Comparison of ENCODE assay signal across 8 mouse cellular contexts in the genomic region with DNA sequence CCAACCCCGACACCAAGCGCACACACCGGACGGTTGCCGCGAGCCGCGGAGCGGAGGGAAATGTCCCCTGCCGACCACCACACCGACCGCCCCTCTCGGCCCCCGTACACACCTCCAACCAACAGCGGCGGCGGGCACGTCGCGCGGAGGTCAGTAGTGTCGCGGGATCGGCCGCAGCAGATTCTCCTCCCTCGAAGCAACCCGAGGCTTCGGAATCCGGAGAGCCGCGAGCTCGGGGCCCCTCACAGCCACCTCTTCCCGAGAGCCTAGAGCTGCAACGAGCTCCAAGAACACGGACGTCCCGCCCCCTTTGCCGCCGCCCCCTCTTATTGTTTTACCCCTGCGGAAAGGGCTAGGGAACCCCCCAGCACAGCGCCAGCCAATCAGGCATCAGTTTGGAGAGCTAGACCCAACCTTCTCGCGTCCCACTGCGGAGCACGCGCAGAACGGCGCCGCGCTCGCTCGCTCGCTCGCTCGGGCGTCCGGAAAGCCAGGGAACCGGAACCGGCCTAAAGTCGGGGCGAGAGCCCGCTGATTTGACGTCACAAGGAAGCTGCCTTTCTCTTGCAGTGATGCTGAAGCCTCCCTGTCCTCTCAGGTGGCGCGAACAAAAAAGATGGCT. TPM values are rescaled to one million over a fixed set of nuclear protein-coding genes. Genes with fewer than 3 reads are reported as not detected.
DNase-seq lines count a peak whose midpoint lies in the region; ATAC-seq lines count a peak whose summit lies in the region.

Gene G3bp2 (minus strand): TSS at position 303 of the 622 bp plus-strand sequence.

- peak; percentile 100 for DNase-seq in Muller cell, postnatal 12 days (ENCODE audit: inconsistent ontology term)
- peak; percentile 97 for DNase-seq in cerebellum, adult 9-11 months
- DNase-seq in frontal cortex, adult 2 months (ENCODE audit: extremely low spot score in 1 of 2, low spot score in 1 of 2) = peak; percentile 90 to 96
- peak; percentile 98 for DNase-seq in hindbrain, embryonic 11.5 days (ENCODE audit: low spot score)
- DNase-seq in layer of hippocampus, postnatal 10 days (ENCODE audit: low spot score in 2 of 2) = peak; percentile 97 to 98
- peak; percentile 99 for DNase-seq in lung, postnatal 10 days
- peak; percentile 98 for DNase-seq in ovary, postnatal 36 days (ENCODE audit: low spot score)
- peak; percentile 98 for DNase-seq in thymus, postnatal 25 days

- peak within 1 kb of the TSS; percentile 74 for H3K4me2 ChIP-seq in hindbrain, embryonic 11.5 days (replicated peaks; ENCODE audit: low read depth, low read length)

- no peaks in the 10 kb centered on the region for H3K4me1 ChIP-seq in hindbrain, embryonic 11.5 days (replicated peaks; ENCODE audit: control insufficient read depth, insufficient read depth, low read length)

- peak within 1 kb of the TSS; percentile 87 for H3K9ac ChIP-seq in hindbrain, embryonic 11.5 days (ENCODE audit: low read depth, low read length)

- ATAC-seq in hindbrain, embryonic 11.5 days (ENCODE audit: low FRiP score) = peak; percentile 98

- peak within 1 kb of the TSS; percentile 64 for H3K4me3 ChIP-seq in hindbrain, embryonic 11.5 days (ENCODE audit: low read depth, low read length)

- no peaks in the 10 kb centered on the region for H3K9me3 ChIP-seq in hindbrain, embryonic 11.5 days (ENCODE audit: control insufficient read depth, low read length)

- peak within 1 kb of the TSS; percentile 98 for H3K27ac ChIP-seq in hindbrain, embryonic 11.5 days (ENCODE audit: low read depth, low read length)

- H3K27me3 ChIP-seq in hindbrain, embryonic 11.5 days (ENCODE audit: control insufficient read depth, insufficient read depth, low read length) = no peaks in the 10 kb centered on the region

- under 1% methylated on average over 61 of the region's 65 CpGs for WGBS in hindbrain, embryonic 11.5 days

- H3K36me3 ChIP-seq in hindbrain, embryonic 11.5 days (ENCODE audit: control insufficient read depth, insufficient read depth, low read length) = no peaks in the 10 kb centered on the region

RNA-seq across cellular contexts. Expression of gene G3bp2, which starts in this region (rescaled TPM):
- 117 and 131 TPM in 2 replicates for polyA plus RNA-seq in frontal cortex, adult 2 months (2012; rRNA removed)
- polyA plus RNA-seq in hindbrain, embryonic 11.5 days (2014; fragmentation: Nextera tagmentation; extraction: Ambion mirVana) = 333 and 359 TPM in 2 replicates
- 100 to 1,000 TPM; 178 to 181 TPM for total RNA-seq in layer of hippocampus, postnatal 10 days (2021)

Comparison
In these comparisons a context has a peak if more than half of its experiments do, and no peak if none do; other contexts are left out.
1. Peak in every context shown above with its lines: DNase-seq, ATAC-seq, H3K4me3 ChIP-seq and H3K27ac ChIP-seq.